Mouse (Mus musculus) spleen, adult 2 months (tissue): Measurements from ENCODE around the gene Mcrs1.
"Not testable (repeated sequence)": the region's sequence is repeated elsewhere in the genome, so short reads cannot be mapped to it uniquely, and the experiment has no call there.

Source experiments
- CTCF ChIP-seq: fragments of 200-500 bp; IDR thresholded peaks from 2 replicates; pipeline ENCODE4 v1.5.1; 2011; ENCODE audit warnings: mild to moderate bottlenecking, inconsistent platforms; ENCODE audit not compliant: insufficient read depth, insufficient read length, insufficient replicate concordance; ENCODE audit errors: extremely low read depth
- POLR2A ChIP-seq: fragments of 200-500 bp; IDR thresholded peaks from 2 replicates; pipeline ENCODE4 v1.6.1; 2011; ENCODE audit warnings: low read depth, low read length, inconsistent platforms

- not testable (repeated sequence) for TF ChIP-seq CTCF, POLR2A
These were observed 1.4 kb upstream of the Mcrs1 start for GRCm38 (mm10) chr15:99253175-99253479.
